Mouse (Mus musculus): Measurements from ENCODE around the gene Ccdc107. TPM values are rescaled to one million over a fixed set of nuclear protein-coding genes. Genes with fewer than 3 reads are reported as not detected.
A peak's percentile ranks its signal among the peaks of the same experiment; 100 is the strongest.

Gene Ccdc107
- polyA plus RNA-seq, 1 experiment from 2014 or later, result 104 TPM

DNA sequence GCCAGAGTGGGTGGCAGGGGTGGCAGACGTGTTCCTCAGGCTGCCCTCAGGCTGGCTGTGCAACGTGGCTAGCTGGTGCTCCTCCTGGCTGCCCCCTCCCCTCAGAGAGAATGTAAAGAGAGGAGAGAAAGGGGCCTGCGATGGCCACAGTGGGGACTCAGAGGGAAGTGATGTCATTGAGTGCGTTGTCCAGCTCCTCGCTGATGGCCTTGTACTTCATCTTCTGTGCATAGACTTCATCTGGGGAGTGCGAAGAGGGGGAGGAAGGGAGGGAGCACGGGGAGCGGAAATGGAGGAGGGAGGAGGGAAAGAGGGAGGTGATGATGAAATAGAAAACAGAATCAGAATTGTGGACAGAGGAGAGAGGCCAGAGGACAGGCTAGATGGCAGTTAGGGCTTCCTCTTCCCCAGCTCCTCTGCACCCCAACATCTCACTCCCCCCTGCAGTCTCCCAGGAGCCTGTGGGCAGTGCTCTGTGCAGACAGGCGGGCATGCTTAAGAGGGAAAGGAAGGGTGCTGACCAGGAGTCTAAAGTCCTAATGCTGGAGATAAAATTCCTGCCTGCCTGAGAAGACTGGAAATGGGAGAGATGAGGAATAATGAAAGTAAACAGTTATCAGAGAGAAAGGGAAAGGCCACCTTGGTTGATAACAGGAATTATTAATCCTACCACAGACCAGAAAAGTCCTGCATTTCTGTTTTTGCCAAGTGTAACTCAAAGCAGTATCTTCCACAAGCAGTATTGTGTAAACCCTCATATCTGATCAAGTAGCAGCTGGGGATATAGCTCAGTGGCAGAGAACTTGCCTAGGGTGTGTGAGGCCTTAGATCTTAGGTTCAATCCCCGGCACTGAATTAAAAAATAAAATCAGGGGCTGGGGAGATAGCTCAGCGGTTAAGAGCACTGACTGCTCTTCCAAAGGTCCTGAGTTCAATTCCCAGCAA lies 23.3 kb downstream of the Ccdc107 start:
- H3K4me2 ChIP-seq, result no peak overlapping the region
- H3K9me3 ChIP-seq, result no peaks in the 10 kb centered on the region
- peaks cover 6% of the 10 kb centered on the region for H3K4me1 ChIP-seq
- 66% methylated on average over 11 of the region's 11 CpGs for WGBS
- ATAC-seq (ENCODE audit: insufficient read depth, low FRiP score, low read depth), result no peak
- no peaks in the 10 kb centered on the region for H3K27me3 ChIP-seq (replicated peaks)
- no peak overlapping the region for H3K27ac ChIP-seq
- no peaks in the 10 kb centered on the region for H3K36me3 ChIP-seq
- no peak overlapping the region for H3K4me3 ChIP-seq (replicated peaks)
- no peak overlapping the region for H3K9ac ChIP-seq

DNA sequence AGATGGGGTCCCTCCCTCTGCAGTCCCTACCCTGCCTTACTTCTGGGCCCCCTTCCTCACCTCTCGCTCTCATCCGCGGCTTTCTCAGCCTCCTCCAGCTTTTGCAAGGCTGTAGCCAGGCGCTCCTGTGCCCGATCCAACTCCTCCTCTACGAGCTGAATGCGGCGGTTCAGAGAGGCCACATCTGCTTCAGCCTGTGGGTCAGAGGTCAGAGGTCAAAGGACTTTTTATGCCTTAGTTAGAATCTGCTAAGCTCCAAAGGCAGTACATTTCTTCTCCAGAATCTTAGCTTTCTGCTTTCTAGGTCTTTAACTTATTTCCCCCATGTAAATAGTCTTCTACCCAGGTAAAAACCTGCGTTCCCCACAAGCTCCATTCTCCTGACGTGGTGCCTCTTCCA lies 26.9 kb downstream of the Ccdc107 start:
- H3K36me3 ChIP-seq, result no peaks in the 10 kb centered on the region
- H3K4me1 ChIP-seq, result peaks cover 27% of the 10 kb centered on the region
- no peak for ATAC-seq (ENCODE audit: insufficient read depth, low FRiP score, low read depth)
- H3K27me3 ChIP-seq (replicated peaks), result no peaks in the 10 kb centered on the region
- no peaks in the 10 kb centered on the region for H3K9me3 ChIP-seq
- H3K4me2 ChIP-seq, result peak overlapping the region; percentile 82
- no peak overlapping the region for H3K27ac ChIP-seq
- H3K9ac ChIP-seq, result no peak overlapping the region
- 28% methylated on average over 10 of the region's 10 CpGs for WGBS
- H3K4me3 ChIP-seq (replicated peaks), result peak overlapping the region; percentile 46

DNA sequence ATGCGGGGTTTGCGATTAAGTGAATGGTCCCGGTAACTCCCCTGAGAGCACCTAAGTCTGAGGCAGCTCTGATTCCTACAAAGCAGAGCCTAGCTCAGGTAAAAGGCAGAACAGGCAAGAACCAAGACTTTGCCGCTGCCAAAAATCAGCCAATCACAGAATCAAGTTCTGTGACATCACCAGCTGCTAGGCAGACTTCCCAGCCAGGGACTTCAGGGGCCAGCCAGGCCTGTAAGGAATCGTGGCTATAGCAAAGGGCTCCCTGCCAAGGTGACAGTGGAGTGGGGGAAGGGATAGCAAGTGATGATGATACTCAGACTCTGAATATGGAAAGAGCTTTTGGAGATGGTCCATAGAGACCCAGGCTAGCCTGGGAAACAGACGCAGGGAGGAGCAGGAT lies 27.3 kb downstream of the Ccdc107 start:
- 14% methylated on average over 6 of the region's 6 CpGs for WGBS
- Histone ChIP-seq H3K36me3 (no peaks in the 10 kb centered on the region), H3K9ac (no peak overlapping the region), H3K4me1 (peaks cover 27% of the 10 kb centered on the region), H3K4me3 (replicated peaks) (peak overlapping the region; percentile 46), H3K27ac (no peak overlapping the region; the same call in 1 of the 2 replicates), H3K9me3 (no peaks in the 10 kb centered on the region), H3K27me3 (replicated peaks) (no peaks in the 10 kb centered on the region), H3K4me2 (peak overlapping the region; percentile 82)
- ATAC-seq (ENCODE audit: insufficient read depth, low FRiP score, low read depth), result no peak

DNA sequence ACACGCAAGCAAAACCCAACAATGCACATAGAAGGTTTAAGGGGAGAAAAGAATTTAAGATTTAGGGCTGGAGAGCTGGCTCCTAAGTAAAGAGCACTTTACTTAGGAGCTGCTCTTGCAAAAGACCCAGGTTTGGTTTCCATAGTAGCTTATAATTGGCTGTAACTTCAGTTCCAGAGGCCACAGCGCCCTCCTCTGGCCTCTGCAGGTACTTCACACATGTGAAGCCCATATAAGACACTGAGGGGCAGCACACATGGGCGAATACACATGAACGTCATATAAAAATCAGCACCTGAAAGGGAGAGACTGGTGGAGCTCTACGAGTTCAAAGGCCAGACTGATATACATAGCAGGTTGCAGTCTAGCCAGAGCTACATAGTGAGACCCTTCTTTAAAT lies 35.2 kb downstream of the Ccdc107 start:
- 66% methylated on average over 5 of the region's 5 CpGs for WGBS
- no peak for ATAC-seq (ENCODE audit: insufficient read depth, low FRiP score, low read depth)

DNA sequence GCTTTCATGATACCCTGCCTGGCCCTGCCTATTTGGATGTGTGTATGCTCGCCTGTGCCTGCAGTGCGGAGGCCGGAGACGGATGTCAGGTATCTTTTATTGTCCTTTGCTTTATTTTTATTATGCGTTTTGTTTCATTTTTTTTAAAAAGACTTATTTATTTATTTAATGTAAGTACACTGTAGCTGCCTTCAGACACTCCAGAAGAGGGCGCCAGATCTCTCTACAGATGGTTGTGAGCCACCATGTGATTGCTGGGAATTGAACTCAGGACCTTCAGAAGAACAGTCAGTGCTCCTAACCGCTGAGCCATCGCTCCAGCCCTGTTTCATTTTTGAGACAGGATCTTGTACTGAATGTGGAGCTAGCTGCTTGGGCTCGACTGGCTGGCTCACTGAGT lies 35.8 kb downstream of the Ccdc107 start:
- H3K27ac ChIP-seq, result no peak overlapping the region
- no peaks in the 10 kb centered on the region for H3K27me3 ChIP-seq (replicated peaks)
- 85% methylated on average over 9 of the region's 9 CpGs for WGBS
- no peak overlapping the region for H3K4me2 ChIP-seq
- ATAC-seq (ENCODE audit: insufficient read depth, low FRiP score, low read depth), result no peak
- H3K9ac ChIP-seq, result no peak overlapping the region
- no peak overlapping the region for H3K4me3 ChIP-seq (replicated peaks)
- H3K9me3 ChIP-seq, result no peaks in the 10 kb centered on the region
- H3K36me3 ChIP-seq, result peaks cover 23% of the 10 kb centered on the region
- peaks cover 6% of the 10 kb centered on the region; the same call in 1 of the 2 replicates for H3K4me1 ChIP-seq

More for the DNA sequence above, 35.2 kb downstream of the Ccdc107 start:
- no peak overlapping the region for H3K4me2 ChIP-seq
- no peaks in the 10 kb centered on the region for H3K27me3 ChIP-seq (replicated peaks)
- H3K27ac ChIP-seq, result no peak overlapping the region
- peaks cover 17% of the 10 kb centered on the region for H3K36me3 ChIP-seq
- H3K4me3 ChIP-seq (replicated peaks), result no peak overlapping the region
- no peaks in the 10 kb centered on the region for H3K9me3 ChIP-seq
- no peak overlapping the region for H3K9ac ChIP-seq
- peaks cover 10% of the 10 kb centered on the region; the same call in 1 of the 2 replicates for H3K4me1 ChIP-seq

DNA sequence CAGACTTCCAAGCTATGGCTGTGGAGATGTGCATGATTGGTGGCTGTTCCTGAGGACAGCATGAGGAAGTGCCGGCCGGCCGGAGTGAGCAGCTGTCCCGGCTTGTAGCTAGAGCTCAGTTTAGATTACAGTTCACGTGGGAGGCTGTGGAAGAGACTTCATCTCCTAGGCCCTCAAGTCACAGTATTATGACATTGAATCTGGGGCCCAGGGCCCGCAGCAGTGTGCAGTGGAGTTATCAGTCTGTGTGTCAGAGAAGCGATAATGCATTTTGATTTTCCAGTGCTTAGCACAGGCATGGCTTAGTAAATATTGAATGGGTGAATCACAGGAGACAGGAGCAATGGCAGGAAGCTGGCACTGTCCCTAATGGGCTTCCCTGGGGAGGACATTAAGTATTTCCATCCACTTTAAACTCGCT lies 37.4 kb downstream of the Ccdc107 start:
- Histone ChIP-seq H3K4me3 (replicated peaks) (no peak overlapping the region), H3K27ac (no peak overlapping the region; the same call in 1 of the 2 replicates), H3K9ac (no peak overlapping the region), H3K9me3 (no peaks in the 10 kb centered on the region), H3K4me1 (no peaks in the 10 kb centered on the region), H3K4me2 (no peak overlapping the region; the same call in 1 of the 2 replicates), H3K36me3 (peaks cover 36% of the 10 kb centered on the region), H3K27me3 (replicated peaks) (no peaks in the 10 kb centered on the region)
- WGBS, result 42% methylated on average over 8 of the region's 8 CpGs
- no peak for ATAC-seq (ENCODE audit: insufficient read depth, low FRiP score, low read depth)

DNA sequence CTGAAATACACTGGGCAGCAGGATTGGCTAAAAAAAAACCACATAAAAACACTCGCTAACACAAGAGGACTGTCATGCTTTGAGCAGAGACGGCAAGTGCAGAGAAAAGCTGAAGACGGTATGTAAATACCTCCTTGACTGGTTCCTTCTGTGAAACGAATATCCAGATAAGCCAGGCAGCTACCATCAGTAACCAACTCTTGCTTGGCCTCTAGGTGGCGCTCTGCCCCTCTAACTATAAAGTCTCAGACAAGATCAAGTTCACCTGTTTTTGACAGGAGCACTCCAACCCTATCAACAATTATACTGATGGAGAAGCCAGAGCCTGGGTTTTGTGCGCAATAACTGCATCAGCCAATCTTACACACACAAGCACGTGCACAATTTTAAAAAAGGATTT lies 37.9 kb downstream of the Ccdc107 start:
- no peak overlapping the region for H3K27ac ChIP-seq
- ATAC-seq (ENCODE audit: insufficient read depth, low FRiP score, low read depth), result no peak

DNA sequence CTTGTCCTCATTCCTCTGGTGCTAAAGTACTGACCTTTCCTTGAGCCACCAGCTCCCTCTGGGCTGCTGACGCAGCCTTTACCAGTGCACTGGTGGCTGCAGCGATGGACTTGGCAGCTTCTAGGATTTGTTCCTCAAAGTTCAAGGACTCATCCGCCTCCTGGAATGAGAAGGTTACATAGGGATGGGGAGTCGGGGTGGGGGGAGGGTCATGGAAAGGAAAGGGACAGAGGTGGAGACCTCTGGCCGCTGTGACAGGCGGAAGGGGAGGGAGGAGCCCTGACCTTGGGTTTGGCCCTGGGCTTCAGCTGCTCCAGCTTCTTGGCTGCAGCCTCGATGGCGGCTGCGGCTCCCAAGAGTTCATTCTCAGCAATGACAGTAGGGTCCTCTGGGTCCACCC lies 40.6 kb downstream of the Ccdc107 start:
- Histone ChIP-seq H3K36me3 (peaks cover 65% of the 10 kb centered on the region), H3K4me3 (replicated peaks) (no peak overlapping the region), H3K4me1 (no peaks in the 10 kb centered on the region), H3K4me2 (no peak overlapping the region), H3K9me3 (no peaks in the 10 kb centered on the region), H3K27ac (no peak overlapping the region), H3K9ac (no peak overlapping the region), H3K27me3 (replicated peaks) (no peaks in the 10 kb centered on the region)
- no peak for ATAC-seq (ENCODE audit: insufficient read depth, low FRiP score, low read depth)
- WGBS, result 84% methylated on average over 9 of the region's 9 CpGs

More for the DNA sequence above, 37.9 kb downstream of the Ccdc107 start:
- 13% methylated on average over 7 of the region's 7 CpGs for whole genome bisulfite sequencing
- no peaks in the 10 kb centered on the region for H3K27me3 ChIP-seq (replicated peaks)
- no peaks in the 10 kb centered on the region for H3K4me1 ChIP-seq
- no peak overlapping the region for H3K9ac ChIP-seq
- H3K36me3 ChIP-seq, result peaks cover 41% of the 10 kb centered on the region
- H3K4me3 ChIP-seq (replicated peaks), result no peak overlapping the region
- no peak overlapping the region for H3K4me2 ChIP-seq
- no peaks in the 10 kb centered on the region for H3K9me3 ChIP-seq

DNA sequence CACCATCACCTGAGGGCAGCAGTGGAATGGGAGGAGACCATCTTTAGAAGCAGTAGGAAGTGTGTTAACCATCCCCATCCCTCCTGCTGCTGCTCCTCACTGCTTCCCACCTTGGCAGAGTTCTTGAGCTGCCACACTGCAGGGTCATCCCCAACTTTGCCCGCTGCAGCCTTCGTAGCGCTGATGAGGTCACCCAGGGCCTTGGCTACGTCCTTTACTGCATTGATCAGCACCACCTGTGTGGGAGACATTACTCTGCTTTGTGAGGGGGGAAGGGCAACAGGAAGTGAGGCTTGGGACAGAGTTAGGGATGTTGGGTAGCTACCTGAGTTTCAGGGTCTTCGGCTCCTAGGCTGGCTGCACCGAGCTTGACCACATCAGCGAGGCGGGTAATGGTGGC lies 42.9 kb downstream of the Ccdc107 start:
- H3K9ac ChIP-seq, result no peak overlapping the region
- WGBS, result 91% methylated on average over 8 of the region's 8 CpGs
- H3K9me3 ChIP-seq, result no peaks in the 10 kb centered on the region
- peaks cover 88% of the 10 kb centered on the region for H3K36me3 ChIP-seq
- ATAC-seq (ENCODE audit: insufficient read depth, low FRiP score, low read depth), result no peak
- no peak overlapping the region for H3K27ac ChIP-seq
- H3K27me3 ChIP-seq (replicated peaks), result no peaks in the 10 kb centered on the region
- no peak overlapping the region for H3K4me3 ChIP-seq (replicated peaks)
- H3K4me1 ChIP-seq, result no peaks in the 10 kb centered on the region
- no peak overlapping the region for H3K4me2 ChIP-seq

DNA sequence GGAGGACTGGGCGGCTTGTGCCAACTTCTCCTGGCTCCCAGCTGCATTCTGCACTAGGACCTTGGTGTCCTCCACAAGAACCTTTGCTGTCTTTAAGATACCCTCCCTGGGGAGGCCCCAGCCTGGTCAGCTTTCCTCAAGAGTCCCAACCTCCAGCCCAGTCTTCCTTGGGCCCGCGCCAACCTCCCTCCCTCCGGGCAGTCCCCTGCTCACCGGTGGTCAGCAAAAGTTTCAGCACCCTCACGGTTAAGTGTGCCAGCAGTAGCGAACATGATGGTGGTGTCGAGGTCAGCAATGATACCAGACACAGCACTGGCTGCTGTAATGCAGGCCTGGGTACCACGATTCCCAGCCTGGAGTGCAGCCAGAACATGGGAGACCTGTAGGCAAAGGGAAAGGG lies 43.3 kb downstream of the Ccdc107 start:
- WGBS, result 91% methylated on average over 9 of the region's 9 CpGs
- no peak for ATAC-seq (ENCODE audit: insufficient read depth, low FRiP score, low read depth)

DNA sequence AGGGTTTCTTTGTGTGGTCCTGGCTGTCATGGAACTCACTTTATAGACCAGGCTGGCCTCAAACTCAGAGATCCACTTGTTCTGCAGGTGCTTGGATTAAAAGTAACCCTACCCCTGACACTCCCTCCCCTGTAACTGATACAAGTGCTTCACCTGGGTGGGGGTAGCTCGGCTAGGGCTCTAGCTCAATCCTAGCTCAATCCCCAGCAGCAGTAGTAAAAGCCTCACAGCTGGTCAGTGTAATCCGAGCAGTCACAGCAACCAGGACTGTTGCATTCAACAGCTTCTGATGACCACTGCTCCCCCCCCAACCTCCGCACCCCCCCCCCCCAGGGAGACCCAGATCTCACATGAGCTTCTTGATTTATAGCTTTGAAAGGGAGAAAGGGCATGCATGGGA lies 49.3 kb downstream of the Ccdc107 start:
- no peak for ATAC-seq (ENCODE audit: insufficient read depth, low FRiP score, low read depth)
- Histone ChIP-seq H3K4me2 (no peak overlapping the region), H3K27me3 (replicated peaks) (no peaks in the 10 kb centered on the region), H3K9ac (no peak overlapping the region), H3K36me3 (peaks cover 88% of the 10 kb centered on the region), H3K4me3 (replicated peaks) (no peak overlapping the region), H3K9me3 (no peaks in the 10 kb centered on the region), H3K4me1 (no peaks in the 10 kb centered on the region), H3K27ac (no peak overlapping the region)
- WGBS, result 60% methylated on average over 2 of the region's 3 CpGs

More for the DNA sequence above, 43.3 kb downstream of the Ccdc107 start:
- Histone ChIP-seq H3K9me3 (no peaks in the 10 kb centered on the region), H3K36me3 (peaks cover 91% of the 10 kb centered on the region), H3K27me3 (replicated peaks) (no peaks in the 10 kb centered on the region), H3K4me2 (no peak overlapping the region), H3K4me3 (replicated peaks) (no peak overlapping the region), H3K9ac (no peak overlapping the region), H3K27ac (no peak overlapping the region), H3K4me1 (no peaks in the 10 kb centered on the region)
